Mouse (Mus musculus) thymus, adult 2 months (tissue): ENCODE measurements around the gene Herc1.

Experiments used
- CTCF ChIP-seq: fragments of 200-500 bp; IDR thresholded peaks from 2 replicates; pipeline ENCODE4 v1.5.1; 2012; ENCODE audit warnings: mild to moderate bottlenecking, control low read depth, low read length, moderate library complexity, borderline replicate concordance; ENCODE audit not compliant: control insufficient read depth, poor library complexity, insufficient read depth; ENCODE audit errors: extremely low read depth
- POLR2A ChIP-seq: fragments of 200-500 bp; IDR thresholded peaks from 2 replicates; pipeline ENCODE4 v1.6.1; 2012; ENCODE audit warnings: mild to moderate bottlenecking, low read length, control low read depth, moderate library complexity; ENCODE audit not compliant: control insufficient read depth, poor library complexity, insufficient read depth; ENCODE audit errors: extremely low read depth

GRCm38 (mm10) chr9:66347405-66348035 is 2.7 kb upstream of the Herc1 start:
- TF ChIP-seq POLR2A = no peak
- TF ChIP-seq CTCF = no peak
